Mouse (Mus musculus) brain, embryonic 14.5 days (tissue): ENCODE results near the gene Gtf2e1.

ENCODE experiments used
- CTCF ChIP-seq: fragments of 200-500 bp; IDR thresholded peaks from 2 replicates; pipeline ENCODE4 v1.5.1; 2012; ENCODE audit warnings: inconsistent platforms, mild to moderate bottlenecking, moderate library complexity, borderline replicate concordance; ENCODE audit not compliant: insufficient read depth, insufficient read length; ENCODE audit errors: extremely low read depth
- POLR2A ChIP-seq: fragments of 200-500 bp; IDR thresholded peaks from 2 replicates; pipeline ENCODE4 v1.6.1; 2012; ENCODE audit warnings: mild to moderate bottlenecking, inconsistent platforms, borderline replicate concordance; ENCODE audit not compliant: poor library complexity, insufficient read depth, insufficient read length, severe bottlenecking; ENCODE audit errors: extremely low read depth

DNA sequence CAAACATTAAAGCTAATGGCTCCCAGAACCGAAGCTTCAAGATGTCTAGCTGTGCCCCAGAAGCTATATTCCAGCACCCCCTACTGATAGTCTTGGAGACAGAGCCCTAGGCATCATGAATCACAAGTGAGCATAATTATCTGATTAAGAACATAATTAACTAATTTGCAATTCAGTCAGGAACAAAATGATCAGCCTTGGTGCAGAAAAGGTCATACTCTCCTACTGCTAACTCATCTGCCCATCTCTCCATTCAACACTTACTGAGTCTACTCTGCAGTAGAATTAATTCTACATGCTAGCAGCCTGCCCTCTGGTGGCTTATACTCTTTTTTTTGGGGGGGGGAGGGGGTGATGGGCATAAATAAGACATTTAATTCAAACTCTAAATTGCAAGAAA, 35.1 kb downstream of the Gtf2e1 start:
- no peak for TF ChIP-seq CTCF
- TF ChIP-seq POLR2A = no peak
